Mouse (Mus musculus) adrenal gland (tissue): ENCODE results near the gene Zfp536.

Experiments
- intact Hi-C: fragments of 180-260 bp; cut with DNase I; formaldehyde crosslinking; loops from one replicate; pipeline ENCODE4 v1.15.1; 2025

Gene Zfp536

GRCm38 (mm10) chr7:37477309-37477708 lies 296.1 kb downstream of the Zfp536 start:
- intact Hi-C loops, result no loop called here

- intact Hi-C loops, result no loop called here
Measured at GRCm38 (mm10) chr7:37475485-37475884, 298.0 kb downstream of the Zfp536 start.

GRCm38 (mm10) chr7:37474284-37474683 lies 299.2 kb downstream of the Zfp536 start:
- intact Hi-C loops, result no loop called here

- intact Hi-C loops, result no loop called here
Measured at GRCm38 (mm10) chr7:37473311-37474084, 299.9 kb downstream of the Zfp536 start.

- intact Hi-C loops, result no loop called here
Measured at GRCm38 (mm10) chr7:37471726-37472125, 301.7 kb downstream of the Zfp536 start.

- intact Hi-C loops, result no loop called here
Measured at GRCm38 (mm10) chr7:37466477-37467243, 306.8 kb downstream of the Zfp536 start.

- intact Hi-C loops, result no loop called here
Measured at GRCm38 (mm10) chr7:37464186-37464721, 309.2 kb downstream of the Zfp536 start.

GRCm38 (mm10) chr7:37447523-37447922 lies 325.9 kb downstream of the Zfp536 start:
- intact Hi-C loops, result no loop called here

GRCm38 (mm10) chr7:37439912-37440311 lies 333.5 kb downstream of the Zfp536 start:
- intact Hi-C loops, result no loop called here

GRCm38 (mm10) chr7:37439117-37439844 lies 334.2 kb downstream of the Zfp536 start:
- intact Hi-C loops, result no loop called here

- intact Hi-C loops, result no loop called here
Measured at GRCm38 (mm10) chr7:37437887-37438286, 335.6 kb downstream of the Zfp536 start.

- intact Hi-C loops, result no loop called here
Measured at GRCm38 (mm10) chr7:37433156-37433555, 340.3 kb downstream of the Zfp536 start.

GRCm38 (mm10) chr7:37431471-37431870 lies 342.0 kb downstream of the Zfp536 start:
- intact Hi-C loops, result no loop called here

GRCm38 (mm10) chr7:37426061-37426460 lies 347.4 kb downstream of the Zfp536 start:
- intact Hi-C loops, result no loop called here

GRCm38 (mm10) chr7:37422966-37423365 lies 350.5 kb downstream of the Zfp536 start:
- intact Hi-C loops, result no loop called here
